Mouse (Mus musculus): ENCODE results near the gene Mapk11.

DNA sequence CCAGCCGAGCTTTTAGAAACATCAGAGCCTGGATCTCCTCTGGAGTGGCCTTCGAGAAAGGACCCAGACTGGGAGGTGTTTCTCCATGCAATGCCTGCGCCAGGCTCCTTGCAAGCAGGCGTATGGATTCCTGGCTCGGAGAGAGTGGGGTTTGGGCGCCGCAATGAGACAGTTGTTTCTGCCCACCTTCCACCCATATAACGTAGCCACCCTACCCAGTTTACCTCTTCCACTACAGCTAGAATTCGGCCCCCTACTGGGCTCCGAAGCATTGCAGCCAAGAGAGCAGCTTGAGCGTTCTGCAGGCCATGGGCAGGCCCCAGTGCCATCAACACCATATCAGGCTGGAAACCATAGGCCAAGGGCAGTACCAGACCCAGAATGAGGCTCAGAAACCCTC, 25.8 kb downstream of the Mapk11 start:
- TF ChIP-seq E2F4 (IDR thresholded peaks at IDR 0.05; ENCODE audit: insufficient read depth) = no peak
- TF ChIP-seq POLR2A (IDR thresholded peaks at IDR 0.05; ENCODE audit: insufficient read length, low read depth) = no peak
- TF ChIP-seq POLR2AphosphoS2 (IDR thresholded peaks at IDR 0.05; ENCODE audit: insufficient read length, low read depth) = no peak
- TF ChIP-seq MAX (IDR thresholded peaks at IDR 0.05; ENCODE audit: low read depth) = no peak
- no peak for TF ChIP-seq REST (IDR thresholded peaks at IDR 0.05; ENCODE audit: insufficient read depth, insufficient read length)
- TF ChIP-seq USF1 (IDR thresholded peaks at IDR 0.05; ENCODE audit: low read depth) = no peak

All from myocyte (in vitro differentiated cells).